18 mouse cellular contexts compared by ENCODE assay signal in the genomic region with DNA sequence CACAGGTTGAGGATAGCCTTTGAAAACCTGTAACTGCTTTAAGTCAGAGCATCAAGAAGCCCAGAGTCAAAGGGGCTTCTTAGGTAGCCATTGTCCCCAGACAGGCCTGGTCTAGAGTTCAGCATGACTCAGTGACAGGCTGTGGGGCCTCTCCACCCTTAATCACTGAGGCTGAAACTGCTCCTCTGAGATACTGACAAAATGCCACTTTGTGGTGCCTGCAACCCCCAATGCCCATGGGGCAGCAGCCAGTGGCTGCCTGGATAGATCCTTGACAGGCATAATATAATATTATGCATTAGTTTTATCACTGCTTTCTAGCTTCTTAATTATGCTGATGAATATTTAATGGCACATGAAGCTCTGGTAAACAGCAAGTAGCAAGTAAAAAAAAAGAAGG.
"Had no signal": no experiment of that assay in that cellular context is flagged by ENCODE, and none has a peak within 500 bp of the region (broad histone marks: within the 10 kb centered on the region; RNA-seq: fewer than 3 reads in every experiment).

No protein-coding gene starts in this region.

- H3K4me2 ChIP-seq: liver, embryonic 12.5 days; lung, embryonic 14.5 days; neural tube, embryonic 12.5 days had no signal

- ATAC-seq: liver, embryonic 12.5 days; midbrain, embryonic 16.5 days had no signal

- H3K9ac ChIP-seq: liver, embryonic 12.5 days; liver, embryonic 14.5 days; lung, embryonic 14.5 days; neural tube, embryonic 12.5 days had no signal

- H3K36me3 ChIP-seq: neural tube, embryonic 12.5 days had no signal

- H3K9me3 ChIP-seq: liver, embryonic 12.5 days; midbrain, embryonic 10.5 days; neural tube, embryonic 12.5 days had no signal

- DNase-seq: lung, adult 18-20 months; lung, embryonic 14.5 days; lung, postnatal 10 days; lung, postnatal 4 days; retina, postnatal 1 day; right cerebral cortex, adult 18-20 months; right cerebral cortex, postnatal 25 days; right cerebral cortex, postnatal 4 days; spleen, adult 18-20 months; thymus, adult 18-20 months; thymus, postnatal 14 days; thymus, postnatal 36 days had no signal

- H3K27ac ChIP-seq: liver, embryonic 12.5 days; liver, embryonic 14.5 days; midbrain, embryonic 10.5 days; neural tube, embryonic 12.5 days had no signal

- H3K4me3 ChIP-seq: liver, embryonic 12.5 days; midbrain, embryonic 10.5 days; myocyte; neural tube, embryonic 12.5 days had no signal

- H3K27me3 ChIP-seq: liver, embryonic 12.5 days; neural tube, embryonic 12.5 days had no signal

- H3K4me1 ChIP-seq: liver, embryonic 12.5 days; midbrain, embryonic 10.5 days; neural tube, embryonic 12.5 days had no signal
